Mouse (Mus musculus) layer of hippocampus, adult 8-10 months (tissue): ENCODE measurements at regions not wholly inside any gene's neighbourhood (a gene's known extent, or its start where the extent isn't known, plus 50 kb on each side); places are given as distances from the start of the nearest gene placed in this dataset.

Experiments used
- DNase-seq, 2 experiments: peaks; one replicate each; pipeline ENCODE4 v3.0.0; 2022; ENCODE audit warnings: low spot score in 2 of 2

DNA sequence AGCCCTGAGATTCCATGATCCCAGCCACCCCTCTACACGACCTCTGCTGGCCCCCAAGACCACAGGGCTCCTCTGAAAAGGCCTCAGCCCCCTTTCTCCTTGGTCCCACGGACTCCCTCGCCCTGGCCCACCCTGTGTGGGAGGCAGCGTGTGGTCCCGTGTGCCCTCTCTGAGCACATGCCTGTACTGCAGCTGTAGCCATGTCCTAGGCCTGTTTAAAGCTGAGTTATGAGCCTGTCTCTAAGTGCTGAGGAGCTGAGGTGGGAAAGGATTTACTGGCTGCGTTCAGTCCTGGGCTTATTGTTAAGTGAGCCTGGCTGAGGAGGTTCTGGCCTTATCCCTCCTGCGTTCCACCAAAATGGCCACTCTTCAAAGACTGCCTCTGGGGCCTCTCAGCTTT, 102.6 kb downstream of the Vegfa start:
- no peak for DNase-seq

DNA sequence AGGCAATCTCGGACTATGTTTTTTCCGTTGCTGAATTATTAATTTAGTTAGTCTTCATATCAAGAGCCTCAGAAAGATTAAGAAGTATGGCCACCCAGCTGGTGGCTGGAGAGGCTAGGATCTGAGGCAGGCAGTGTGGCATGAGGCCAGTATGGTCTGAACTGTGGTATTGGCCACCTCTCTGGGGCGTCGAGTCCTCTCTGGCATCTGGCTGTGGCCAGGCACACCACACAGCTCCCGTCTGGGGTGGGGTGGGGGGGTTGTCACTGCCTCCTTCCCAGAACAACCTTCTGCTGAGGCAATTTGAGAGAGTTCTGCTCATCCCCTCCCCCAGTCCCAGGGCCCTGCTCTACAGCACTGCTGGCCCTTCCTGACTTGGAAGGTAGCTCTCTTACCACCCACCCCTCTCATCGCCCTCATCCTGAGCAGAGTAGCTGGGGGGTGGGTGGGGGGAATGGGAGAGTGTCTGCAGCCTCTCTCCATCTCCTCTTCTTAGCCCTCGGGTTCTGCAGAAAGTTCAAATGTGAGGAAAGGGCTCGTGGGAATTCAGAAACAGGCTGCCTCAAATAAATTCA, 103.2 kb downstream of the Vegfa start:
- no peak for DNase-seq

DNA sequence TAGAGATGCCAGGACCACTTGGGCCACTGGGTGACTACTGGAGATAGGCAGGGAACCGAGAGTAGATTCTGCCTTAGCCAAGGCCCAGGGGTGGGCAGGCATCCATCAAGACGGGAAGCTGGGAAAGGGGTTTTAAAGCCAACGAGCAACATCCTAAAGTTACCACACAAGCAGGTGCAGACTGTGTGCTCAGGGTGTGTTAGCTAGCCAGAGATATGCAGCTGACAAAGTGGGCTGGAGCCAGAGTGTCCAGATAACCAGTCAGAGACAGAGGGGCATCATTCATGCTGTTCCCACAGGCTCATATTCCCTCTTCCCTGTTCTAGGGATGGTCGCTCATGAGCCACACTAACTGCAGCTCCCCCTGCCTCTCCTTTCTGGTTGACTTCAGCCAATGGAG, 104.2 kb downstream of the Vegfa start:
- no peak for DNase-seq

DNA sequence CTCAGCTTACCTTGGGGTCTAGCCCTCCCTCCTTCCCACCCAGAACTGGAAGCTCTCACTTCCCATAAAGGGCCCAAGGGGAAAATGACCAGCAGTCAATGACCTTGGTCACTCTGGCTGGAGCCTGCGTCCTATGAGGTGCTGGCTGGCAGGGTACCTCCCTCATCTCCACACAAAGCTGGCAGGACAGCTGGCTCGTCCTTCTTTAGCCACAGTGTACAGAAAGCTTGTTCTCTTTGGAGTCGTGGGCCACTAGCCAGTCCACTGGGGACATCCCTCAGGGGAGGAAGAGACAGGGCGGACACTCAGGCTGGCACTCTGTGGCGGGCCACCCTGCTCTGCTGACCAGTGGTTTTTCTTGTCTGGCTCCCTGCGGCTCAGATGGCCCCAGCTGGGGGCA, 106.3 kb downstream of the Vegfa start:
- DNase-seq: no peak

DNA sequence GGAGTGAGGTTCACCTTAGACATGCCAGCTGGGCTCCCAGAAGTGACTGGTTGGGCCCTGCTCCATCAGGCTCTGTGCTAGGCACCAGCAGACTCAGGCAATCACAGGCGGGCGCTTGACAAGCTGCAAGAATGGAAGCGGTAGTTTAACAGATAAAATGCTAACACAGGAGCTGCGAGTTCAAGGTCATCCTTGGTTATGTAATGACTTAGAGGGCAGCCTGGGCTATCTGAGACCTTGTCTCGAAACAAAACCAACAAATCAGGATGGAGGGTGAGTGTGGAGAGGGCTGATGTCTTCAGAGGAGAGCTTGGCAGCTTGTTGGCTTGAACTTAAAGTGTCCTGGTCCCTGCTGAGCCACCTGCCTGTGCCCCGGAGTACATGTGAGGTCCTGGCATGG, 107.6 kb downstream of the Vegfa start:
- DNase-seq: no peak

DNA sequence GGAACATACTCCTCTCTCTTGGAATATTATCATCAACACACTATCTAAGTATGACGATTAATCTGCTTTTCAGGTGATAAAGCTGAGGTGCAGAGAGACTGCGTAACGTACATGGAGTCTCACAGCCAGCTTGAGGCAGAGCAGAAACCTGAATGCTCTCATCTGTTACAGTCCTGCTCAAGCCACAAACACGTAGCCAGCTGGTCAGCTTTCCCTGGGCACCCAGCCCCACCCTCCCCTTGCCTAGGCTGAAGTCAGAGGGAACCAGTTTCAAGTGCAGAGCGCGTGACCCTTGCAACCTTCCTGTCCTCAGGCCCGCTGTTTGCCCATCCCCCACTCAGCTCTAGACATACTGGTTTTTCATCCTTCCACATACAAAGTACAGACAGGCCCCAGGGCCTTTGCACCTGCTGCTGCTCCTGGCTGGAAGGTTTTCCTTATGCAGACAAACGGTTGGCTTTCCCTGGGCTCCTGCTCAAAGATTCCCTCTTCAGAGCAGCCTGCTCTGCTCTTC, 108.9 kb downstream of the Vegfa start:
- no peak for DNase-seq

DNA sequence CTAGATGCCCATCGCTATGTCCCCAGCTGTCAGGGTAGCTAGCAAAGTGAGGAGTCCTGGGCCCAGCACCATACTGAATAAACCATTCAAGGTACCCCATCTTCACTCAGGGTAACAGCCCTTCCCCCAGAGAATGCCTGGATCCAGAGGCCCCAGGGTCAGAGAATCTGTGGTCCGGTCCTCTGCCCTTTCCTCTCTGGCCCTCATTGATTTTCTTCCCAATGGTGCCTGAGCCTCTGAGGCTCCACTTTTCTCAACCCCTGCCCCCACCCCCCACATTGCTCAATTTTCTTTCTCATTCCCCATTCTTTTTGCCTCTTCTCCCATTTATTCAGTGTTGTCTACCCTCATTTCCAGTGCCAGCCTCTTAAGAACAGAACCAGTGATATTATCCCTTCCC, 114.5 kb downstream of the Vegfa start:
- no peak for DNase-seq

DNA sequence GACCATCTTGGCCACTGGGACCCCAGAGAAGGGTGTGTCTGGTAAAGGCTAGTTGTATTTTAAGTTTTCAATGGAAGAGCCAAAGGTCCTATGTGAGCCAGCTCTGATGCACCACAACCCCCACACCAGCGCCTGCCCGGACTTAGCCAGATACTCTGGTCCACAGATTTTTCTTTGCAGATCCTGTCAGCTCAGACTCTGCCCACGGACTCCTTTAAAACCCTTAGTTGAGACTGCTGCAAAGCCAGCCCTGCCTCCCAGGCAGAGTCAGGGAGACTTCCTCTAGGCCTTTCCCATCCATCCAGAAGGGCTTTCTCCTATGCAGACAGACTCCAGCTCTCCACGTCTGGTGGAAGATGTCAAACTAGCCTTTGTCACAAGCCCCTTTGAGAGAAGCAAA, 115.2 kb downstream of the Vegfa start:
- DNase-seq: no peak

DNA sequence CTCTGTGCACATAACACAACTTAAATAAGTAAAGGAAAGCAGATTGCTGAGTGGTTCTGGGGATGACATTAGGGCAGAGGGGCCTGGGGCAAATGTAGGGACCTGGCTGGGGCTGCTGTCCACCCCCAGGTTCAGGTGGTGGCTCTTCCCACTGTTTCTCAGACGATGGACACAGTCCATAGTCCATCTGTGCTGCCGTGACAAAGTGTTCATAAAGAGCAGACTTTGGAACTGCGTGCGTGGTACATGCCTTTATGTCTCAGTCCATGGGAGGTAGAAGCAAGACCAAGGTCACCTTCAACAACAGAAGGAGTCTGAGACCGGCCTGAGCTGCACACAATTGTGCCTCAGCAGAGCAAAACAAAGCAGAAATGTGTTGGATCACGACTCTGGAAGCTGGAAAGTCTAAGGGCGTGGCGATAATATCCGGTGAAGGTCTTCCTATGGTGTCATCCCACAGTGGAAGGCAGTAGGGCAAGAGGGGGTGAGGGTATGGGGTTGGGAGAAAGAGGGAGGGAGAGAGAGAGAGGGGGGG, 117.4 kb downstream of the Vegfa start:
- no peak for DNase-seq

DNA sequence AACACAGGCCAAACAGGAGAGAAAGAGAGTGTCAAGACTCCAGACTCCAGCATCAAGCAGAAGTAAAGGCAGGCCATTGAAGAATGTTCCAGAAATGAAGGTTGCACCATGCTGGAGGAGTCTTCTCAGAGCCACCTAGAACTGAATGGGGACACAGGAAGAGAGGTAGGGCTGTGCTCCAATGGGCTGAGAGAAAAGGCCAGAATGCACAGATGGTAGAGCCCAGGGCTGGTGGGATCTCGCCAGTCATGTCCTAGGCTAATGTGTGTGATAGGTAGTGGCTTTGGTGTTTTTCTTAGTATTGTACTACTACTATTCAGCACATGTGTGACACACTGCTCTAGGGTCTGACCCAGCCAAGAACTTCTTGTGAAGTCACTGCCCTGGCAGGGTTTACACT, 117.9 kb downstream of the Vegfa start:
- no peak for DNase-seq

DNA sequence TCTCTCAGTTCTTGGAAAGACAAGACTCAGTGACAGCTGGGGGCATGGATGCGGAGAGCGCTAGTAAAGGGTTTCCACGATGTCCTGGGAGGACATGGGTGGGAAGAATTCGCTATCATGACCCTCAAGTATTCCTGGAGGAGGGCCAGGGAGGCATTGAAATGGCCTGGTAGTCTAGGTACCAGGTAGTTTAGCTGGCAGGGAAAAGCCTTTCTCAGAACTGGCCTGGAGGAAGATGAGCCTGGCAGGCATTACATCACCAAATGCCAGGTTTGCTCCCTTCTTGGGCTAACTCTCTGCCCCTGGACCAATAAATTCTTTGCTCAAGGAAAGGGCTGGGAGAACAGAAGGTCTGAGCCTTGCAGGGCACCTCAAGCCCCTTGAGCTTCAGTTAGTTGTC, 118.5 kb downstream of the Vegfa start:
- no peak for DNase-seq

DNA sequence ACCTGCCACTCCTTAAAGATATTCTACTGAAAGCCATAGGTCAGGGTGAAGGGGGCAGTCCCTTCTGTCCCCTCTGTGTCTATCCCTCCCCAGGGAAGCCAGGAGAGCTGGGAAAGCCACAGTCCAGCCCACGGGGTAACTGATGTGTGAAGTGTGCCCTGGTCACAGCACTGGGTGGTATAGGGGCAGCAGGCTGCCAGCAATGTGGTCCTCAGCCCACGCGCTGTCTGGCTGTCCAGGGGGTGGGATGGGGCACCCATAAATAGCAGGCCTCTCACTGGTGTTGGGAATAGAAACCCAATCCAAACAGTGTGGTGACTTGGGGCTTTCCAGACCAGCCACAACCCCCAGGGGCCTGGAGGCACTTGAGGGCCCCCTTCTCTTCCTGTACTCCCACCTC, 120.0 kb downstream of the Vegfa start:
- no peak for DNase-seq

DNA sequence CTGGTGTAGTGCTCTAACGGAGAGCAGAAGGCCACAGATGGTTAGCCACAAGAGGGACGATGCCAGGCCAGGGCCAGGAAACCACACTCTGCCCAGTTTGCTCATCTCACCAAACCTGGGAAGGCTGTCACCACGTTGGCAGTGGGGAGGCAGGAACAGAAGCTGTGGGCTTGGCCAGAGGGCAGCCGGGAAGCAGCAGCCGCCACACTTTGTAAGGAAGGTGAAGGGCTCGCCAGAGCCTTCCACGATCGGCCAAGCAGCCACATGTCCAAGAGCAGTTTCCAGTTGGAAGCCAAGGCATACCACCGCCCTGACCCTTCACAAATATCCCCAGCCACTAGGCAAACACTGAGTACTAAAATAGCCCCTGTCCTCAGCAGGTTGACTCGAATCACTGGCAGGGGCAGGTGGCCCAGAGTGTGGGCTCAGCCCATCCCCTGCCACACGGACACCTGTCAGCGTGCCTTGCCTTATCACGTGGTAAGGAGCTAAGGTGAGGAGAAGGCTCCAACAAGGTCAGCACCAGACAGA, 120.9 kb downstream of the Vegfa start:
- no peak for DNase-seq

DNA sequence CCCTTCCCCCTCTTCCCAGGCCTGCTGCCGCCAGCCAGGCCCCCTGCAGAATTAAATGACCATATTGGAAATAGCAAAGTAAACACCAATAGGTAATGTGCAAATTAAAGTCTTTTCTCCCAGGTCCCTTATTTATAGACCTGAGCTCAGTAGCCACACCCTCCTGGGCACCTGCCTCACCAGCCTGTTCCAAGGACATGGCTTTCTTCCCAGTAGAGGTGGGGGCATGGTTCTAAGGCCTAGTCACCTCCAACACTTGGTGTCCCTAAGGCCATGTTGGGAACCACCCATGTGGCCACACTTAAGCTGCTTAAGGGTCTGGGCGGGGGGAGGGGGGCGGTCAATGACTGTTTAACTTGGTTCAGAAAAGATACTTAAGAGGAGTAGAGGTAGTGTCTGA, 121.9 kb downstream of the Vegfa start:
- DNase-seq: no peak

DNA sequence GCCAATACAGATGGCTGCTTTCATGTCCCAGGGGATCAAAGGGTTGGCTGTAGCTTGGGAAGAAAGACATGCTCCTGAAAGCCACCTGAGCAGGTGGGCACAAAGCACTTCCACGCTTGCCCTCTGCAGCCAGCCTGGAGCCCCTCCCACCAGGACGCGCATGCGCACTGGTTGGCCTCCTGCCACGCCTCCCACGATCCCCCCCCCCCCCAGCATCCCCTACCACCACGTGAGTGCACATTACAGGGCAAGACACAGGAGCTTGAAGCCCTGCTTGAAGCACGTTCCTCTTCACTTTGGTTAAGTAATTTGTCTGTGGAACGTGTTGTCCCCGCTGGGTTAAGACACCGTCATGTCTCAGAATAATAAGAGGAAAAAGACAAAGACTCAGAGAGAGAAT, 124.6 kb downstream of the Vegfa start:
- no peak for DNase-seq

DNA sequence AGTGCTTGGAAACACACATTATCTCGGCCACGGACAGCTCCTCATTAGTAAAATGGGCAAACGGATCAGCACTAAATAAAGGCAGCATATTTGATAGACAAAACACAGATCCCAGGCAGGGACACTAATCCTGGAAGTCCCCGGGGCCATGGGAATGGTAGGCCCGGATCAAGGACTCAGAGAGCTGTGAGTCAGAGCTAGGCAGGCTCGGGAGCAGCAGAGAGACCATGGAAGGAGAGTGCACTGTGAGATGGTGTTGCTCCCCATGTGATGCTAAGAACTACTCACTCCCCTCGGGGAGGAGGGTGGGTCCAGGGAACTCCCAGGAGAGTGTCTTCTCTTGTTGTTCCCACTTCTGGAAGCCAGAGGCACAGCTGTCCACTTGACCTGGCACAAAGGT, 126.6 kb downstream of the Vegfa start:
- DNase-seq: no peak

DNA sequence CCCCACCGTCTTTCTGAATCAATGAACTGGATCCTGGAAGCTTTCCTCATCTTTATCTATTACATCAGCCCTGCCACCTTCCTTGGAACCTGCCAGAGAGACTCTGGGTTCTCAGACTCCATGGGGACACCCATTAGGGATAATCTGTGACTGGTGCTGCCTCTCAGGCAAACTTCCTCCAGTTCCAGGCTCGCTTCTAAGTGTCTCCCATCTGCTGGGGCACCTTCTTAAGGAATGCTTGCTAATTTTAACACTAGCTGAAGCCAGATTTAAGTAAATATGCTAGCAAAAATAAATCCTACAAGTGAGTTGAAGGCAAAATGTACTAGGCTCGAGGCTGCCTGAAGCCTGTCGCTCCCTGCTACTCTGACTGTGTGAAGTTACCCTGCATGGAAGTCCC, 127.9 kb downstream of the Vegfa start:
- peak; percentile 23 to 26 for DNase-seq

DNA sequence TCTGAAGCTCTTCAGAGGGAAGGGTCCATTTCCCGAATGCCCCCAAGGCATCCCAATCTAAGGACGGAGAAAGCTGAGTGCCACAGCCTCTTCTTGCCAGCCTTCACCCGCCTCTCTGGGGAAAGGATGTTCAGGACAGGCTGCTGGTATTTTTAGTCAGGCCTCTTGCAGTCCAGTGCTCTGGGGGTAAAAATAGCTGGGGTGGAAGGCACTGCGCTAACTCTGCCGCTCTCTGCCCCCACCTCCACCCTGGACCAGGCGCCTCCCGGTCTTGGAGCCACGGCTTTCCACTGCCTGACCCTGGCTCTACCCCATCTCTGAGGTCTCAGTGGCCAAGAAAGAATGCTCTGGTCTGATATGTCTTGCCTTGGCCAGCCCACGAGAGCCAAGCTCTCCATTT, 128.9 kb downstream of the Vegfa start:
- DNase-seq: no peak

DNA sequence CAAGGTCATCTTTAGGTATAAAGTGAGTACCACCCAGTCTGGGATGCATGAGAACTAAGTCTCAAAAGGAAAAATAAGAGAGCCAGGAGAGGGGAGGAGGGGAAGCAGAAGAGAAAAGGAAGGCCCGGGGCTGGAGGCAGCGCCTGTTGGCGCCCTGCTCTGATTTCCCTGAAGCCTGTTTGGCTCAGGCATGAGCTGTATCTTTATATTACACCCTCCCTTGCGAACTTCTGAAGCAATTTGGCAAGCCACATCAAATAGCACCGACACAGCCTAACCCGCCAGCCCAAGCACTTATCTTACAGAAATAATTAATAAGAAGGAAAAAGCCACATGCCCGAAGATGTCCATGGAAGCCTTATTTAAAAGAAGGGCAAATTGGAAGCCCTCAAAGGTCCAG, 129.5 kb downstream of the Vegfa start:
- DNase-seq: no peak

DNA sequence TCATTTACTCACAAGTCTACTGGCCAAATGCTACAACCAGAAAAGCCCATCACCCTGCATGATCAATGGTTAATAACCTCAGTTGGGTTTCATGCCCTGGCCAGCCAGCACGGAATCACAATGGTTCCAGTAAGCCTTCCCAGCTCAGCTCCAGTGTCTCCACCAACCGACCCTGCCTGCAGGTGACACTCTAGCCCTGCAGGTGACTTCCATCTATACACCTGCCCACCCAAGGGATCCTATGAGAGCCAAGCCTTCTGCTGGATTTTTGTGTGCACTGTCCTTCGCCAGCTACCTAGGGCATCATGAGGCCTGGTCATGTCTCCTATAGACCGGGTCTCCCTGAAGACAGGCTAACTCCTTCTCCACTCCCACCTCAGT, 135.3 kb downstream of the Vegfa start:
- DNase-seq: no peak

DNA sequence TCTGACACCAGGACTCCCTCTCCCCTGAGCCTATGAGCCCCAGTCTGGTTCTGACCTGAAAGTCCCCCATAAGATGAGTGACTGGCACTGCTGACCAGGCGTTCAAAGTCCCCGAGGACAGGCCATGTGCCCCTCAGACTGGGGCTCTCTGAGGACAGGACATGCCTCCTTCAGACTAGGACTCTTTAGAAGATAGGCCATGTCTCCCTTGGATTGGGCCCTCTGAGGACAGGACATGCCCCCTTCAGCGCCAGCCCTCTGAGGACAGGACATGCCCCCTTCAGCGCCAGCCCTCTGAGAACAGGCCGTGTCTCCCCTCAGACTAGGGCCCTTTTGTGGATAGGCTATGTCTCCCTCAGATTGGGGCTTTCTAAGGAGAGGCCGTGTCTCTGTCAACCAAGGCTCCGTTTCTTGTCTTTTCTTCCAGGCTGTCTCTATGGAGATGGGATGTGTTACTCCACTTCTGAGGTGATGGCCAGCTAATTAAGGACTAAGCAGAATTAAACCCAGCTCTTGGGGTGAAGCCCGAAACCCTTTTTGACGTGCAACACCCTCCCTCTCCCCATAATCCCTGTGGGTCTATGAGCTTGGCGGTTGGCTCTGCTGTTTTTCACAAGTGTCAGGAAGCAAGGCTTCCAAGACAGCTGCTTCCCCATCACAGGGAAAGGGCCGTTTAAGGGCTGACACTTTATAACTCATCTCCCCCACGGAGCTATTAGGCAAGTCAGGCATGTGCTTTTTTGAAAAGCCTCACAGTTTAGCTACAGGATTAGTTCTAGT, 135.8 kb downstream of the Vegfa start:
- DNase-seq: no peak

DNA sequence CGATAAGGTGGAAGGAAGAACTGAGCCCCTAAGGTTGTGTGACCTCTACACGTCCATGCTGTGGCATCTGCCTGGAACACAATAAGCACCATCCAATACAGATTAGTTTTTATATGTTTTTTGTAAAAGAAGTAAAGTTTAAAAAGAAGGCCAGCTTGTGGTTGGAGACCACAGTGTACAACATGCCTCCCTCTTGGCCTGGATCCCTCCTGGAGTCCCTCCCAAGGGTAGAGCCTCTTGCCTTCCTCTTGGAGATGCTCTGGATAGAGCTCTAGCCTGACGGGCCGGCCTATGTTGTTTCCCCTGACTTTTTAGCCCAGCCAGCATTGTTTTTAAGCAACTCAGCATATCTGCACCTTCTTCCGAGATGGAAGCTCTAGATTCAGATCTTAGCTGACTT, 138.0 kb downstream of the Vegfa start:
- DNase-seq: no peak

DNA sequence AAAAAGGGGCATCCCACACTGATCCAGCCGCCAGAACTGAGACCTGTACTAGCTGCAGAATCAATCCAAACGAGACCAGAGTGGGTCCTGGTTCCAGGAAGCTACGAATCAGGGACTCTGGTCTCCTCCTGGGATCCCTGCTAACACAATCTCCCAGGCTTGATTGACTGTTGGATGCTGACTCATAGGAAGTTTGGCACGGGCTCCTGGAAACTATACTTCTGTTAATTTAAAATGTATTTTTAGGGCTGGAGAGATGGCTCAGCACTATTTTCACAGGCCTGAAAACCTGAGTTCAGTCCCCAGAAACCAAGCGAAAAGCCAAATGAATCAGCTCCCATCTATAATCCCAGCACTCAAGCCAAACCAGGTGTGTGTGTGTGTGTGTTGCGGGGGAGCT, 138.5 kb downstream of the Vegfa start:
- DNase-seq: peak; percentile 26 to 47
